In the genomic region with DNA sequence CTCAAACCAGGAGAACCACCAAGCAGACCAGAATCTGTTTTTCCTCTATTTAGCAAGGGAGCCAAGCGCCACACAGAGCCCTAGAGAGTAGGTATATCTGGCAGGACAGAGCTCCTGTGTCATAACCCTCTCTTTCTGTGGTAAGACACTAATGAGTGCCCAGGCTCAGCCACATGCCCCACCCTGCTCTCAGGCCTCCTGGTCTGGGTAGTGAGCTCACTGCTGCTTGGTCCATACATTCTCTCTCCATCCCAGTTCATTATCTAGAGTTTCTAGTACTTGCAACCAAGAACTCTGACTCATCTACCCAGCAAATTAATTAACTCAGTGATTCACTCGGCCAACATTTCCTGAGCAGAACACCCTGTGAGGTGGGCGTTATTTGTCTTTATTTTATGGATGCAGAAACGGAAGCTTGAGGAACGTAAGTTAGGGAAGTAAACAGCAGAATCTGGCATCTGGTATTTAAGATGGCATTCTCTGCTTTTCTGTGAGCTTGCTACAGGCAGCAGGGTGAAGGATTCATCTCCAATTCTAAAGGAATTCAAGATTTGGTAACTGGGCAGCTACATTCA, we compare ENCODE assay signal across 30 mouse cellular contexts.
DNase-seq lines count a peak whose midpoint lies in the region; ATAC-seq and TF ChIP-seq lines count a peak whose summit lies in the region.
"Had no signal": no experiment of that assay in that cellular context is flagged by ENCODE, and none has a peak within 500 bp of the region (broad histone marks: within the 10 kb centered on the region; RNA-seq: fewer than 3 reads in every experiment).

No protein-coding gene starts in this region.

- peak overlapping the region; percentile 72 for H3K27ac ChIP-seq in layer of hippocampus, adult 2 months
- H3K27ac ChIP-seq in embryonic fibroblast, embryonic 13.5 days (ENCODE audit: insufficient read depth, low read length), result peak overlapping the region; percentile 28
- H3K27ac ChIP-seq in midbrain, postnatal 0 days (ENCODE audit: low read depth, low read length), result no peak overlapping the region
- H3K27ac ChIP-seq: embryonic facial prominence, embryonic 13.5 days; forebrain, embryonic 12.5 days; heart, embryonic 10.5 days; heart, embryonic 15.5 days; hindbrain, embryonic 13.5 days; limb, embryonic 13.5 days; lung, embryonic 15.5 days; midbrain, embryonic 10.5 days; midbrain, embryonic 15.5 days had no signal

- TF ChIP-seq CTCF in layer of hippocampus, adult 2 months (conservative IDR thresholded peaks at IDR 0.05), result no peak
- TF ChIP-seq CTCF in embryonic fibroblast, embryonic 13.5 days (IDR thresholded peaks at IDR 0.05; ENCODE audit: borderline replicate concordance, insufficient read depth, low read length), result no peak
- TF ChIP-seq CTCF in midbrain, postnatal 0 days (IDR thresholded peaks at IDR 0.05), result no peak

- DNase-seq in layer of hippocampus, adult 2 months (ENCODE audit: low spot score in 2 of 2), result peak in 1 of 2 experiments; percentile 63
- no peak for DNase-seq in layer of hippocampus, postnatal 36 days
- DNase-seq in 3T3-L1 (ENCODE audit: low read depth, low spot score) (peak; percentile 18), 416B (ENCODE audit: low read depth) (peak; percentile 64)
- DNase-seq in B cell, adult 2 months, result no peak
- DNase-seq in retina, postnatal 1 day, result no peak
- no peak for DNase-seq in midbrain, postnatal 0 days (ENCODE audit: low spot score)
- DNase-seq: adrenal gland, adult 2 months; adrenal gland, postnatal 36 days; cerebellum, adult 8-10 months; forebrain, postnatal 0 days; gastrocnemius, postnatal 14 days; heart, postnatal 4 days; kidney, adult 9 months; kidney, postnatal 25 days; thymus, adult 2 months; thymus, postnatal 4 days had no signal

- WGBS in midbrain, postnatal 0 days, result 89% methylated on average over 5 of the region's 5 CpGs

- H3K4me1 ChIP-seq in embryonic fibroblast, embryonic 13.5 days (ENCODE audit: control insufficient read depth, insufficient read depth, low read length), result peaks cover 2% of the 10 kb centered on the region; the same call in 1 of the 2 replicates
- H3K4me1 ChIP-seq in midbrain, postnatal 0 days (ENCODE audit: insufficient read depth, low read length), result no peaks in the 10 kb centered on the region
- H3K4me1 ChIP-seq: forebrain, embryonic 12.5 days; lung, embryonic 15.5 days; midbrain, embryonic 10.5 days; midbrain, embryonic 15.5 days had no signal

- no peak overlapping the region for H3K9ac ChIP-seq in midbrain, postnatal 0 days (replicated peaks; ENCODE audit: low read length, poor library complexity, severe bottlenecking)
- H3K9ac ChIP-seq: embryonic facial prominence, embryonic 13.5 days; forebrain, embryonic 12.5 days; forebrain, postnatal 0 days; heart, embryonic 15.5 days; hindbrain, embryonic 13.5 days; limb, embryonic 13.5 days; lung, embryonic 15.5 days; midbrain, embryonic 15.5 days had no signal

- no peaks in the 10 kb centered on the region for H3K9me3 ChIP-seq in midbrain, postnatal 0 days (ENCODE audit: low read length)
- H3K9me3 ChIP-seq: embryonic facial prominence, embryonic 13.5 days; forebrain, embryonic 12.5 days; heart, embryonic 10.5 days; heart, embryonic 15.5 days; hindbrain, embryonic 13.5 days; limb, embryonic 13.5 days; lung, embryonic 15.5 days; midbrain, embryonic 10.5 days; midbrain, embryonic 15.5 days had no signal

- H3K36me3 ChIP-seq in midbrain, postnatal 0 days (ENCODE audit: insufficient read depth, low read length), result no peaks in the 10 kb centered on the region
- H3K36me3 ChIP-seq: embryonic facial prominence, embryonic 13.5 days; forebrain, embryonic 12.5 days; heart, embryonic 10.5 days; heart, embryonic 15.5 days; hindbrain, embryonic 13.5 days; limb, embryonic 13.5 days; lung, embryonic 15.5 days; midbrain, embryonic 10.5 days; midbrain, embryonic 15.5 days had no signal

- no peak for TF ChIP-seq POLR2A in embryonic fibroblast, embryonic 13.5 days (IDR thresholded peaks at IDR 0.05; ENCODE audit: low read depth, low read length)

- no peaks in the 10 kb centered on the region for H3K27me3 ChIP-seq in midbrain, postnatal 0 days (ENCODE audit: insufficient read depth, low read length)
- H3K27me3 ChIP-seq: embryonic facial prominence, embryonic 13.5 days; forebrain, embryonic 12.5 days; heart, embryonic 15.5 days; hindbrain, embryonic 13.5 days; limb, embryonic 13.5 days; lung, embryonic 15.5 days; midbrain, embryonic 15.5 days had no signal

- ATAC-seq in midbrain, postnatal 0 days (ENCODE audit: low FRiP score), result no peak
- ATAC-seq: intestine, embryonic 16.5 days; midbrain, embryonic 15.5 days had no signal

- H3K4me3 ChIP-seq in layer of hippocampus, adult 2 months, result no peak overlapping the region
- H3K4me3 ChIP-seq in embryonic fibroblast, embryonic 13.5 days (ENCODE audit: insufficient read depth, low read length), result no peak overlapping the region
- no peak overlapping the region for H3K4me3 ChIP-seq in midbrain, postnatal 0 days (ENCODE audit: low read depth, low read length)
- H3K4me3 ChIP-seq: embryonic facial prominence, embryonic 13.5 days; erythroblast, embryonic 14.5 days; forebrain, embryonic 12.5 days; heart, embryonic 10.5 days; heart, embryonic 15.5 days; hindbrain, embryonic 13.5 days; limb, embryonic 13.5 days; lung, embryonic 15.5 days; midbrain, embryonic 10.5 days; midbrain, embryonic 15.5 days had no signal

- no peak overlapping the region for H3K4me2 ChIP-seq in midbrain, postnatal 0 days (ENCODE audit: low read depth, low read length, poor library complexity, severe bottlenecking)
- H3K4me2 ChIP-seq: embryonic facial prominence, embryonic 13.5 days; forebrain, embryonic 12.5 days; heart, embryonic 15.5 days; hindbrain, embryonic 13.5 days; limb, embryonic 13.5 days; liver, embryonic 11.5 days; lung, embryonic 15.5 days; midbrain, embryonic 15.5 days had no signal

Comparison
In these comparisons a context has a peak if more than half of its experiments do, and no peak if none do; other contexts are left out.
1. DNase-seq: peak in 3T3-L1 (single experiment) and 416B (single experiment); none in layer of hippocampus, postnatal 36 days (0 of 2), B cell, adult 2 months (0 of 2), retina, postnatal 1 day (single experiment) and midbrain, postnatal 0 days (single experiment).